25 mouse cellular contexts compared by ENCODE assay signal in the genomic region with DNA sequence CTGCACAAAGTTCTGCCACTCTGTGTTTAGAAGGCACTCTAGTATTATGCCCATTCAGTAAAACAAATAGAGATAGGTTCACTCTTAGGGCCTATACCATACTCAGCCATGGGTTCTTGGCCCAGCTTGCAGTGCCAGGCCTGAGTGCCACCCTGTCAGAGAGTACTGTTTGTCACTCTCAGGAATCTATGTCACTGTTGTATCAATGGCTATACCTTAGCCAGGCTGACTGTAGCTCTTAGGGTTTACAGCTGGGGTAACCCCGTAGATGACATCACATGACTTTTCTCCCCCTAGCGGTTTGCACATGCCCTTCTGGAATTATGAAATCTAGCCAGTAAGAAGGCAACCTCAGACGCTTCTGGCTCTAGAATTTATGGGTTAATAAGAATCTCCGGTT. TPM values are rescaled to one million over a fixed set of nuclear protein-coding genes. Genes with fewer than 3 reads are reported as not detected.
"Had no signal": no experiment of that assay in that cellular context is flagged by ENCODE, and none has a peak within 500 bp of the region (broad histone marks: within the 10 kb centered on the region; RNA-seq: fewer than 3 reads in every experiment).

No protein-coding gene starts in this region.

- H3K36me3 ChIP-seq: limb, embryonic 10.5 days; limb, embryonic 13.5 days; midbrain, embryonic 12.5 days; midbrain, embryonic 15.5 days; neural tube, embryonic 12.5 days; neural tube, embryonic 15.5 days had no signal

- H3K9ac ChIP-seq: limb, embryonic 13.5 days; lung, embryonic 14.5 days; midbrain, embryonic 12.5 days; midbrain, embryonic 15.5 days; neural tube, embryonic 12.5 days; neural tube, embryonic 15.5 days had no signal

- ATAC-seq: inflammation-experienced regulatory T-cells, adult 6 months; intestine, embryonic 16.5 days; lung, postnatal 0 days; midbrain, embryonic 15.5 days had no signal

- H3K4me3 ChIP-seq: layer of hippocampus, adult 2 months; limb, embryonic 10.5 days; limb, embryonic 13.5 days; midbrain, embryonic 12.5 days; midbrain, embryonic 15.5 days; neural tube, embryonic 12.5 days; neural tube, embryonic 15.5 days had no signal

- H3K27me3 ChIP-seq: limb, embryonic 13.5 days; midbrain, embryonic 12.5 days; midbrain, embryonic 15.5 days; neural tube, embryonic 12.5 days; neural tube, embryonic 15.5 days had no signal

- DNase-seq: kidney, adult 18-20 months; kidney, adult 9 months; kidney, postnatal 25 days; layer of hippocampus, adult 9-11 months; lung, embryonic 14.5 days; retina, postnatal 1 day; thymus, adult 18-20 months; thymus, postnatal 36 days had no signal

- H3K4me1 ChIP-seq: limb, embryonic 10.5 days; limb, embryonic 13.5 days; midbrain, embryonic 12.5 days; midbrain, embryonic 15.5 days; neural tube, embryonic 12.5 days; neural tube, embryonic 15.5 days had no signal

- H3K4me2 ChIP-seq: limb, embryonic 13.5 days; lung, embryonic 14.5 days; midbrain, embryonic 12.5 days; midbrain, embryonic 15.5 days; neural tube, embryonic 12.5 days; neural tube, embryonic 15.5 days had no signal

- H3K9me3 ChIP-seq: limb, embryonic 10.5 days; limb, embryonic 13.5 days; midbrain, embryonic 12.5 days; midbrain, embryonic 15.5 days; neural tube, embryonic 12.5 days; neural tube, embryonic 15.5 days had no signal

- H3K27ac ChIP-seq: kidney, postnatal 0 days; layer of hippocampus, adult 2 months; limb, embryonic 10.5 days; limb, embryonic 13.5 days; macrophage; midbrain, embryonic 12.5 days; midbrain, embryonic 15.5 days; neural tube, embryonic 12.5 days; neural tube, embryonic 15.5 days had no signal

RNA-seq across cellular contexts. Expression of a gene that starts 3.8 kb away (rescaled TPM):
- total RNA-seq: layer of hippocampus, adult 2 months; layer of hippocampus, postnatal 25 days; left cerebral cortex, adult 18-20 months; left cerebral cortex, postnatal 25 days; megakaryocyte, adult 5-6 weeks had no signal

RNA-seq across cellular contexts. Expression of a gene that starts 24.4 kb away (rescaled TPM):
- total RNA-seq: layer of hippocampus, adult 2 months; layer of hippocampus, postnatal 25 days; left cerebral cortex, adult 18-20 months; left cerebral cortex, postnatal 25 days; megakaryocyte, adult 5-6 weeks had no signal
- polyA plus RNA-seq: inflammation-experienced regulatory T-cells, adult 6 months; limb, embryonic 10.5 days; limb, embryonic 13.5 days; lung, embryonic 14.5 days; lung, postnatal 0 days; macrophage; midbrain, embryonic 12.5 days; midbrain, embryonic 15.5 days; neural tube, embryonic 12.5 days; neural tube, embryonic 15.5 days; urinary bladder, adult 2 months had no signal

RNA-seq across cellular contexts. Expression of a gene that starts 33.6 kb away (rescaled TPM):
- total RNA-seq: layer of hippocampus, adult 2 months; layer of hippocampus, postnatal 25 days; left cerebral cortex, adult 18-20 months; left cerebral cortex, postnatal 25 days; megakaryocyte, adult 5-6 weeks had no signal
- polyA plus RNA-seq: inflammation-experienced regulatory T-cells, adult 6 months; limb, embryonic 10.5 days; macrophage; midbrain, embryonic 12.5 days had no signal
